Mouse (Mus musculus) small intestine, adult 2 months (tissue): Measurements from ENCODE around the gene Nptx2.

Experiments used
- CTCF ChIP-seq: fragments of 200-500 bp; IDR thresholded peaks from 2 replicates; pipeline ENCODE4 v1.5.1; 2012; ENCODE audit warnings: low read depth, mild to moderate bottlenecking, control low read depth, inconsistent platforms, low read length, moderate library complexity, mixed read lengths; ENCODE audit not compliant: insufficient replicate concordance, insufficient read length; ENCODE audit errors: extremely low read depth
- POLR2A ChIP-seq: fragments of 200-500 bp; IDR thresholded peaks from 2 replicates; pipeline ENCODE4 v1.6.1; 2012; ENCODE audit warnings: low read depth, mild to moderate bottlenecking, control low read depth, inconsistent platforms, low read length, moderate library complexity

GRCm38 (mm10) chr5:144506156-144506555 is 39.5 kb upstream of the Nptx2 start:
- TF ChIP-seq POLR2A = no peak
- no peak for TF ChIP-seq CTCF
